Mouse (Mus musculus): ENCODE measurements around the gene Atxn1. TPM values are rescaled to one million over a fixed set of nuclear protein-coding genes. Genes with fewer than 3 reads are reported as not detected.

Atxn1 gene
- total and polyA plus RNA-seq, 3 experiments, result 9.4 to 61.0 (median 25.0) TPM

GRCm38 (mm10) chr13:45577366-45577765 is 387.4 kb downstream of the Atxn1 start:
- H3K9me3 ChIP-seq (replicated peaks), result no peaks in the 10 kb centered on the region
- ATAC-seq (ENCODE audit: extremely low read depth, insufficient number of reproducible peaks, low FRiP score, poor library complexity, severe bottlenecking), result no peak
- no peak for TF ChIP-seq TAL1 (conservative IDR thresholded peaks at IDR 0.05; ENCODE audit: low read depth, low read length)
- H3K4me3 ChIP-seq (ENCODE audit: low read depth, low read length), result no peak overlapping the region
- H3K36me3 ChIP-seq (replicated peaks), result peaks cover 38% of the 10 kb centered on the region
- no peaks in the 10 kb centered on the region for H3K27me3 ChIP-seq (ENCODE audit: insufficient read depth, low read length)
- no peak for DNase-seq (ENCODE audit: low spot score)
- peaks cover 4% of the 10 kb centered on the region; the same call in 1 of the 2 replicates for H3K4me1 ChIP-seq (ENCODE audit: insufficient read depth, low read depth, low read length)

GRCm38 (mm10) chr13:45576185-45576584 is 388.6 kb downstream of the Atxn1 start:
- Histone ChIP-seq H3K36me3 (replicated peaks) (peaks cover 31% of the 10 kb centered on the region), H3K27me3 (ENCODE audit: insufficient read depth, low read length) (no peaks in the 10 kb centered on the region), H3K9me3 (replicated peaks) (no peaks in the 10 kb centered on the region), H3K4me1 (ENCODE audit: insufficient read depth, low read depth, low read length) (peaks cover 14% of the 10 kb centered on the region), H3K4me3 (ENCODE audit: low read depth, low read length) (no peak overlapping the region)
- TF ChIP-seq POLR2AphosphoS5 (IDR thresholded peaks at IDR 0.05; ENCODE audit: insufficient replicate concordance, low read depth, low read length) (no peak), CTCF (IDR thresholded peaks at IDR 0.05; ENCODE audit: low read depth, low read length) (no peak), GATA2 (IDR thresholded peaks at IDR 0.05; ENCODE audit: borderline replicate concordance, low read depth, low read length) (no peak), TAL1 (conservative IDR thresholded peaks at IDR 0.05; ENCODE audit: low read depth, low read length) (no peak), GATA1 (IDR thresholded peaks at IDR 0.05; ENCODE audit: borderline replicate concordance, low read length) (no peak)
- ATAC-seq (ENCODE audit: extremely low read depth, insufficient number of reproducible peaks, low FRiP score, poor library complexity, severe bottlenecking) (no peak), DNase-seq (ENCODE audit: low spot score) (no peak)

- peaks cover 32% of the 10 kb centered on the region for H3K36me3 ChIP-seq (replicated peaks)
- no peaks in the 10 kb centered on the region for H3K9me3 ChIP-seq (replicated peaks)
- no peaks in the 10 kb centered on the region for H3K27me3 ChIP-seq (ENCODE audit: insufficient read depth, low read length)
- H3K4me3 ChIP-seq (ENCODE audit: low read depth, low read length), result no peak overlapping the region
- H3K4me1 ChIP-seq (ENCODE audit: insufficient read depth, low read depth, low read length), result peaks cover 22% of the 10 kb centered on the region
- ATAC-seq (ENCODE audit: extremely low read depth, insufficient number of reproducible peaks, low FRiP score, poor library complexity, severe bottlenecking), result no peak
- no peak for TF ChIP-seq GATA1 (IDR thresholded peaks at IDR 0.05; ENCODE audit: borderline replicate concordance, low read length)
- no peak for TF ChIP-seq GATA2 (IDR thresholded peaks at IDR 0.05; ENCODE audit: borderline replicate concordance, low read depth, low read length)
- peak; percentile 63 for TF ChIP-seq CTCF (IDR thresholded peaks at IDR 0.05; ENCODE audit: low read depth, low read length)
- no peak for TF ChIP-seq TAL1 (conservative IDR thresholded peaks at IDR 0.05; ENCODE audit: low read depth, low read length)
- no peak for TF ChIP-seq POLR2AphosphoS5 (IDR thresholded peaks at IDR 0.05; ENCODE audit: insufficient replicate concordance, low read depth, low read length)
- DNase-seq (ENCODE audit: low spot score), result peak; percentile 48
Observed at GRCm38 (mm10) chr13:45572768-45573167, 392.0 kb downstream of the Atxn1 start.

- Histone ChIP-seq H3K27me3 (ENCODE audit: insufficient read depth, low read length) (no peaks in the 10 kb centered on the region), H3K4me1 (ENCODE audit: insufficient read depth, low read depth, low read length) (peaks cover 22% of the 10 kb centered on the region), H3K36me3 (replicated peaks) (peaks cover 42% of the 10 kb centered on the region), H3K9me3 (replicated peaks) (no peaks in the 10 kb centered on the region), H3K4me3 (ENCODE audit: low read depth, low read length) (no peak overlapping the region; the same call in 1 of the 2 replicates)
- ATAC-seq (ENCODE audit: extremely low read depth, insufficient number of reproducible peaks, low FRiP score, poor library complexity, severe bottlenecking), result peak; percentile 81
- DNase-seq (ENCODE audit: low spot score), result peak; percentile 72
- TF ChIP-seq GATA1 (IDR thresholded peaks at IDR 0.05; ENCODE audit: borderline replicate concordance, low read length) (no peak), CTCF (IDR thresholded peaks at IDR 0.05; ENCODE audit: low read depth, low read length) (peak; percentile 96), GATA2 (IDR thresholded peaks at IDR 0.05; ENCODE audit: borderline replicate concordance, low read depth, low read length) (no peak)
Observed at GRCm38 (mm10) chr13:45571795-45572262, 393.0 kb downstream of the Atxn1 start.

GRCm38 (mm10) chr13:45569932-45570331 is 394.9 kb downstream of the Atxn1 start:
- Histone ChIP-seq H3K4me1 (ENCODE audit: insufficient read depth, low read depth, low read length) (peaks cover 22% of the 10 kb centered on the region), H3K4me3 (ENCODE audit: low read depth, low read length) (no peak overlapping the region), H3K9me3 (replicated peaks) (no peaks in the 10 kb centered on the region), H3K27me3 (ENCODE audit: insufficient read depth, low read length) (no peaks in the 10 kb centered on the region), H3K36me3 (replicated peaks) (peaks cover 48% of the 10 kb centered on the region)
- TF ChIP-seq GATA1 (IDR thresholded peaks at IDR 0.05; ENCODE audit: borderline replicate concordance, low read length), result no peak
- no peak for TF ChIP-seq TAL1 (conservative IDR thresholded peaks at IDR 0.05; ENCODE audit: low read depth, low read length)
- DNase-seq (ENCODE audit: low spot score) (no peak), ATAC-seq (ENCODE audit: extremely low read depth, insufficient number of reproducible peaks, low FRiP score, poor library complexity, severe bottlenecking) (no peak)

GRCm38 (mm10) chr13:45564946-45565345 is 399.9 kb downstream of the Atxn1 start:
- no peak for ATAC-seq (ENCODE audit: extremely low read depth, insufficient number of reproducible peaks, low FRiP score, poor library complexity, severe bottlenecking)
- no peak for DNase-seq (ENCODE audit: low spot score)
- TF ChIP-seq POLR2AphosphoS5 (IDR thresholded peaks at IDR 0.05; ENCODE audit: insufficient replicate concordance, low read depth, low read length) (no peak), TAL1 (conservative IDR thresholded peaks at IDR 0.05; ENCODE audit: low read depth, low read length) (no peak), GATA2 (IDR thresholded peaks at IDR 0.05; ENCODE audit: borderline replicate concordance, low read depth, low read length) (no peak), CTCF (IDR thresholded peaks at IDR 0.05; ENCODE audit: low read depth, low read length) (no peak), GATA1 (IDR thresholded peaks at IDR 0.05; ENCODE audit: borderline replicate concordance, low read length) (no peak)
- Histone ChIP-seq H3K36me3 (replicated peaks) (peaks cover 70% of the 10 kb centered on the region), H3K9me3 (replicated peaks) (no peaks in the 10 kb centered on the region), H3K4me1 (ENCODE audit: insufficient read depth, low read depth, low read length) (peaks cover 4% of the 10 kb centered on the region), H3K4me3 (ENCODE audit: low read depth, low read length) (no peak overlapping the region), H3K27me3 (ENCODE audit: insufficient read depth, low read length) (no peaks in the 10 kb centered on the region)

- H3K27me3 ChIP-seq (ENCODE audit: insufficient read depth, low read length), result no peaks in the 10 kb centered on the region
- peaks cover 68% of the 10 kb centered on the region for H3K36me3 ChIP-seq (replicated peaks)
- peaks cover 11% of the 10 kb centered on the region for H3K4me1 ChIP-seq (ENCODE audit: insufficient read depth, low read depth, low read length)
- H3K9me3 ChIP-seq (replicated peaks), result no peaks in the 10 kb centered on the region
- no peak for TF ChIP-seq GATA2 (IDR thresholded peaks at IDR 0.05; ENCODE audit: borderline replicate concordance, low read depth, low read length)
- TF ChIP-seq GATA1 (IDR thresholded peaks at IDR 0.05; ENCODE audit: borderline replicate concordance, low read length), result no peak
- TF ChIP-seq POLR2AphosphoS5 (IDR thresholded peaks at IDR 0.05; ENCODE audit: insufficient replicate concordance, low read depth, low read length), result no peak
- no peak for TF ChIP-seq TAL1 (conservative IDR thresholded peaks at IDR 0.05; ENCODE audit: low read depth, low read length)
- TF ChIP-seq CTCF (IDR thresholded peaks at IDR 0.05; ENCODE audit: low read depth, low read length), result no peak
- no peak for ATAC-seq (ENCODE audit: extremely low read depth, insufficient number of reproducible peaks, low FRiP score, poor library complexity, severe bottlenecking)
- H3K4me3 ChIP-seq (ENCODE audit: low read depth, low read length), result no peak overlapping the region
- no peak for DNase-seq (ENCODE audit: low spot score)
Observed at GRCm38 (mm10) chr13:45562011-45562410, 402.8 kb downstream of the Atxn1 start.
